Mouse (Mus musculus): ENCODE data around the gene Gm8693.
"Not testable (repeated sequence)": the region's sequence is repeated elsewhere in the genome, so short reads cannot be mapped to it uniquely, and the experiment has no call there.

Gm8693 gene

GRCm38 (mm10) chr7:22692217-22692616 is at the start of gene Gm8693:
TSS of gene Gm8693 (minus strand) at chr7:22692317.
- DNase-seq (ENCODE audit: low read depth, low spot score): not testable (repeated sequence)

- not testable (repeated sequence) for DNase-seq (ENCODE audit: low read depth, low spot score)
These were observed 27.5 kb upstream of the Gm8693 start, which contains the start of gene Gm4567 for GRCm38 (mm10) chr7:22719610-22720009. TSS of gene Gm4567 (minus strand) at chr7:22719710.

GRCm38 (mm10) chr7:22657718-22658117 is 34.4 kb downstream of the Gm8693 start, which contains the start of gene Vmn1r155:
TSS of gene Vmn1r155 (plus strand) at chr7:22658018.
- DNase-seq (ENCODE audit: low read depth, low spot score): not testable (repeated sequence)
